Mouse (Mus musculus) lung, postnatal 10 days (tissue): ENCODE measurements around the gene Ajap1.

Source experiments
- DNase-seq: peaks from one replicate; pipeline ENCODE4 v3.0.0; 2021

The Ajap1 gene

DNA sequence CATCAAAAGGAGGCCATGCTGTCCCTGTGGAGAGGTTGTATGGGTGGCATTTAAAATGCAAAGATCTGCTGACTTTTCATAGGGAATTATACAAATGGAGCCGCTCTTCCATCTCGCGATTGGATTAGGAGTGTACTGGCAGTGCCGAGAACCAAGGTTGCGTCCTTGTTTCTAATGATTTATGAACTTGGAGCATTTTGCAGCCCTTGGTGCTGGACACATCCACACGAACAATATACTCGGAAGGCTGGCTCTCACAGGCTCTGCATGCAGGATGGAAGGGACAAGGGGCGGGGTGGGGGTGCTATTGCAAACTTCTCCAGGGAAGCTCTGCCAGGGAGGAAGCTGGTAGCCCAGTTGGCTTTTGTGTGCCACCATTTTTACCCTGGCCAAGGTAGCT is 31.1 kb downstream of the Ajap1 start:
- no peak for DNase-seq

DNA sequence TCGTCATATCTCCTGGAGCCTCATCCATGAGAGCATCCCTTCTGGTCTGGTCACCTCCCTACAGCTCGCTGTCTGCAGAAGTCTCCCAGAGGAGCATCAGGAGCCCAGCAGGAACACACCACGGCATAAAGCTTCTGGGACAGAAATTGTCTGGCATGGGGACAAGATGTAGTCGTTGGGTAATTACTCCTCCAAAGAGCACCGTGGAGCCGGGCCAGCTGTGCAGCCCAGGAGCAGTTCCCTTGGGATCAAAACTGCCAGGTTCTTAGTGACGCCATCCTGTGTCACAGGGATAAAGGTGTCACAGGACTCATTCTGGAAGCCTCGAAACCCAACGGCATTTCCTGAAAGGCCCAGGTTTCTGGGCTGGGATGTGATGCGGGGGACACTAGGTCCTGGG is 40.1 kb downstream of the Ajap1 start:
- no peak for DNase-seq

DNA sequence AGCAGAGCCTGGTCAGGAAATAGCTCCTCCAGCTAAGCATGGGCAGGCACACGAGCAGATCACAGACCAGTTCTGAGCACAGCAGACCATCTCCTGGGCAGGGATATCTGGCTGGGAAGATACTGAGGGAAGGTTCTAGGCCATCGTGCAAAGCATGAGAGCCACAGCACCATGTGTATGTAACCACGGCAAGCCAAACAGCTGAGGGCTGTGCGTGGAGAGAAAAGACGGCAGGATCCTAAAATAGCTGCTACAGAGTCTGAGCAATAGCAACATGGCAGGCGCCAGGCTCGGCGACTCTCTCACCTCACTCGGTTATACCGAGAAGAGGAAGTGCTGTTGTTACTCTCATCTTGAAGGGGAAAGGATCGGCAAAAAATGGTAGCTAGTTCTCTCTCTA is 42.7 kb downstream of the Ajap1 start:
- DNase-seq = no peak

DNA sequence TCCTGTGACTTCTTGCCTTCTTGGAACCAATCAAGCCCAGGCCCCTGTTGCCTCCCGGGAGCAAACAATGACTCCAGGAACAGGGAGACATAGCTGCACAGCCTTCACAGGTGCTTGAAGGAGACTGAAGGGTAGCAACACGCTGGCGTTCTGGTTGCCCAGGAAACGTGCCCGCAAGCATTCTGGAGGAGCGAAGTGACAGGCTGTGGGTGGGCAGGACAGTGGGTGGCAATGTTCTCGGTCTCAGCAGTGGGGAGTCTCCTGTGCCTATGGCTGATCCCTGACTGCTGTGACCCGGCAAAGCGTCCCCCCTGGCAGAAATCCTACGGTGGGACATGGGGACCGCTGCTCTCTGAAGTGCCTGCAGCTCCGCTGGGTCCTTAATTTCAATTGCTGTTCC is 43.6 kb downstream of the Ajap1 start:
- no peak for DNase-seq

DNA sequence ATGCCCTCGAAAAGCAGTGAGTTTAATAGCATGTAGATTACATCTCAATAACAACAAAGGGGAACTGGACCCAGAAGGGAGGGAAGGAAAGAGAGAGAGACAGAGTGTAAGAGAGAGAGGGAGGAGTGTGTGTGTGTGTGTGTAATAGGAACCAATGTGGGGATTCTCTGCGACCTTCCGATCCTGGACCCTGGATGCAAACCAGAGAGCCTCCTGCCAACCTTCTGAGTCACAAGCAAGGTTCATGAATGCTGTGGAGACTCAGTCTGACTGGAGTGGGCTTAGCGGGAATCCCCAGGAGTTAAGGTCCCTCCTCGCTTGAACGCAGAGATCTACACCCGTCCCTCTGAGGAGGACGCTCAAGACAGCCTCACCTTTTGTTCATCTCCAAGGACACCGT is 45.4 kb downstream of the Ajap1 start:
- no peak for DNase-seq

DNA sequence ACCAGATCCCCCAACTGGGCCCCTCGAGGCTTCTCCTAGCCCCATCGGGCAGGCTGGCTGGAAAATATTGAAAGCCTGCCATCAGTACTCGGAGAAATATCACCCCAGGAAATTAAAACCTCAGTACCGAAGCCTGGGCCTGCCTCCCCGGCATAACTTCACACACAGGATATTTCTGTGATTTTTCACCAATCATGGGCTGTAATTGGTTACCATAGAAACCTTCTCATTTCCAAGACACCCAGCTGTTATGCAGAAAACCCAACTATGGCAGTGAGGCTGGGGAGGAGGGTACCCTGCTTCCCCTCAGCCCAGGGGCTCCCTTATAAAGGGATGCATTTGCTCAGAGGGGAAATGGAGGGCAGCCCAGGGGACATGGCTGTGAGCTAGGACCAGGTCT is 46.7 kb downstream of the Ajap1 start:
- DNase-seq = no peak

DNA sequence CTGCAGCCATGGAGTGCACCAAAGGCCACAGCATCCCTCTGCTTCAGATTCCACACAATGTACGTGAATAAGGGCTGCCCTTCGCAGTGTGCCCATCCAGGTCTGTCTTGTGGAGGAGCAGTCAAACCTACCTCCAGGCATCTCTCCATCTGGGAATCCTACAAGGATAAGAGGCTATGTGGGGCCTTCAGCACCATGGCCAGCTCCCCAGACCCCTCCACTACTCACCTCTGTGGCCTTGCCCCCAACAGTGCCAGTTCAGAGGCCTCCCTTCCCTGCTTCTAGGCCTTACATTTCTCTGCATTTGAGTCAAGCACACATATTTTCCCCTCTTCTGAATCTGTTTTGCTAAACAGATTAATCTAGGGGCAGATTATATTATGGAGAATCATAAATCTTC is 52.6 kb downstream of the Ajap1 start:
- DNase-seq = no peak

DNA sequence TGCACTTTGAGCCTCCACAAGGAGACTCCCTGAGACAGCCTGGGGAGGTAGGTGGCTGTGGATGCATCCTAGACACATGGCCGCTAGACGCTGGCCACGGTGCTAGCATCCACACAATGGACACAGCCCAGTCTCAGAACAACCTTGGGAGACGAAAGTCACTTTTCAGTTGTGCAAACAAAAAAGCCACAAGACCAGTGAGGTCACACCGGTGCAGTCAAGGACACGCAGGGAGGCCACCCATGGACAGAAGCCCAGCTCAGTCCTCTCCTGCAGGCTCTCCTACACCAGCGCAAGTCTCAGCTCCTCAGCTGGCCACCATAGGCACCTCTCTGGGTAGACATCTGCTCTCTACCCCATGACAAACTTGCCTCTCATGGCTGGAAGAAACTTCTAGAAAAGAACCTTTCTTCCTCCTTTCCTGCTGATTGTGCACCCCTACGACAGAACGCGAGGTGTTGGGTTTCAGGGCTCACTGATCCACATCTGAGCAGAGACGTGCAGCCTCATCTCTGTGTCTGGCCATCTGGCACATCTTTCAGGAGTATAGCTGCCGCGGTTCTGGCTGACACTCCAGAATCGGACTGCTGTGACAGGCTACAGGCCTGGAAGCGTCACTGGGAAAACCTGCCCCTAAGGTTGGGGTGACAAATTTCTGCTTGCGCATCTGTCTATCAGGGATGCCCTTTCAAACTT is 56.5 kb downstream of the Ajap1 start:
- DNase-seq = no peak

DNA sequence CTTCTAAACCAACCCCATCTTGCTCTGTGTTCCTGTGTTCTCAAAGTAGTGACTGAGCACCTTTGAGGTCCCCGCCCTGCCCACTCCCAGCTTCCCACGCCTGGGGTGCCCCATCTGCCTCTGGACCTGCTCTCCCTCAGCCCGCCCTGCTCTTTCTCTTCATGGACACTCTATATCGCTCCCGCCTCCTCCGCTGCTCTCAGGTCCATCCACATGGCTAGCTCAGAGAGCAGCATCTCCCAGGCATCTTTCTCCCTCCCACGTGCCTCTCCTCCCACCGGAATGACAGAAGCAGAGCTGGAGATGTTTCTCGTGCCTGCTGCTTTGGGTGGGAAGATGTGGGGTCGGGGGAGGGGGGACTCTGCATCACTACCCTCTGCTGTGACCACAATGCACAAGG is 58.3 kb downstream of the Ajap1 start:
- DNase-seq = no peak

DNA sequence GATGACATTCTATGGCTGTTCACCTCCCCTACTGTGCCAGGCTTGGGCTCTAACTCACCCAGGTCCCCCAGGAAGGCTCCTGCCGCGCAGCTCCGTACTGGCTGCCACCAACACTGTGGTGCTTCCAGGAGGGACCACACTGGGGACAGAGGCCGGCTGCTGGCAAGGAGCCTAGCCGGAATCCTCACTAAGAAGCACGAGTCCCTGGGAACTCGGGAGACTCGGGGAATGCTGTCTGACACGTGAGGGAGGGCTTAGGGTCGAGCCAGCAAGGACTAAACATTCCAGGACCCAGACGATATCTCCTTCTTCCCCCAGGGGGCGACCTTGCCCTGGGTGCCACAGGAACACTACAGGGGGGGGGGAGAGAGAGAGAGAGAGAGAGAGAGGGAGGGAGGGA is 64.7 kb downstream of the Ajap1 start:
- DNase-seq = peak; percentile 44

DNA sequence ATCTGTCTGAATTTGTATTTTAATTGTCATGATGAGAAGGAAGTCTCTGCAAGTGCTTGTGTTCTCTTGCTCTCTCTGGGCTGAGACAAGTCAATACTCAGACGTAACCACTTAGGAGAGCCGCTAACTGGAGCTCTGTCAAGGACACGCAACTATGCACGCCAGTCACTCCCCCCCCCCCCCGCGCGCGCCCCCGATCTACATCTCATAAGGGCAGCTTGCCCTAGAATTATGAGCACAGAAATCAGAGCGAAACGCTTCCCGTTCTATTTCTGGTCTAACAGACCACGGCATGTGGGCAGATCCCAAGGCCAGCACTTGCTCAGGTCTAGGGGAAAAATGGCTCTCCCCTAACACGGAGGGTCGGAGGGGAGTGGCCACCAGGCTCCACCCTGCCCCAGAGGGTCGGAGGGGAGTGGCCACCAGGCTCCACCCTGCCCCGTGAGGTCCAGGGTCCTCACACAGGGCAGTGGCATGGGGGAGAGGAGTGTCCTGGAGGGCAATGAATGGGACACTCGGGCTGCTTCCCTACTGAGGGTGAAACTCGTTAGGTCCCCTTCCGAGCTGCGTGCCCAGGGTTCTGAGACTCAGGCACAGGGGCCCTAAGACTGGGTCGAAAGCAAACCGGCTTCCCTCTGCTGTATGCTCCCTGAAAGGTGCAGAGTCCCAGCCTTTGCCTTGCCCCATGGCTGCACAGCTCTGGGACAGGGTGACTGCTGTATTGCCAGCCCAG is 65.3 kb downstream of the Ajap1 start:
- no peak for DNase-seq

DNA sequence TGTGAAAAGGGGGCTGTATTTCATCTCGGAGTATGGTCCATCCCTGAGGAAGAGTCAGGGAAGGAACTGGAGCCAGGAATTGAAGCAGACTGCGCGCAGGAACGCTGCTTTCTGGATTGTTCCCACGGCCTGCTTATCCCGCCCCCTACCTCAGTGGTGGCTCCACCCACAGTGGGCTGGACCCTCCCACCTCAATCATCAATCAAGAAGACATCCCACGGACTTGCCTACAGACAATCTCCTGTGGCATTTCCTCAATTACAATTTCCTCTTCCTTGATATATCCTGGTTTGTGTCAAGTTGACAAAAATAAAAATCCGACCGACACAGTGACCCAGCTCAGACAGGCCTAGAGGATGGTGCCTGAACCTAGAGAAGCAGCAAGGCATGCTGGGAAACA is 66.5 kb downstream of the Ajap1 start:
- DNase-seq = no peak

DNA sequence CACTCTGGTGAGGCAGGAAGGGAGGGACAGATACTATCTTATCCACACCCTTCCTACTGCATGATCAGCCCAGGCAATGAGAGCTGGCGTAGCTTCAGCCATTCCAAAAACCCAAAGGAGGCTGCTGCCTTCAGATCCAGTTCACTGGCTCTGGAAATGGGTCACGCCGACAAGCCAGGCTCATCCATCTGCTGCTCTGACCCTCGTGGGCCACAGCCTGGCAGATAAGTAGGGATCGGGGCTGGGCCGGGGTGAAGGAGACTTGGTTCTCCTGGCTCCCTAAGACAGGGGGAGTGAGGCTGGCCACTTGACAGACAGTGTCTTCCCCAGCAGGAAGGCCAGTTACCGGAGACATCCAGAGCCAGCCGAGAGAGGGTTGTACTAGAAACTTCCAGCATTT is 84.2 kb downstream of the Ajap1 start:
- DNase-seq = no peak

DNA sequence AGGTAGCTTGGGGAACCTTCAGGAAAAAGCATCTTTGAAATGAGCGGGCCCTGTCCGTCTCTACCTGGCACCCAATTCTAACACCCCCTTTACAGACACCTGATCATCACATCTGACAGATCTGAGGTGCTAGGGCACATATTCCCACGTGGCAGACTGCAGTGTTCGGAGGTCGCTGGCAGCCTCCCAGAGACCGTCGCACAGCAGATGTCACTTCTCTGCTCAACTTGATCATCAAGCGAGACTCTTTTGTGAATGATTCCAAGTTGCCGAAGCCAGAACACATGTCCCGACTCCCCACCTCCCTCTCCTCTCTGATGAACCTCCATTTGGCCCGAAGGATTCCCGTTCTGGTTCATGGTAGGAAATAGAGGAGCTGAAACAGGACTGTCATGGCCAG is 95.1 kb downstream of the Ajap1 start:
- DNase-seq = no peak

DNA sequence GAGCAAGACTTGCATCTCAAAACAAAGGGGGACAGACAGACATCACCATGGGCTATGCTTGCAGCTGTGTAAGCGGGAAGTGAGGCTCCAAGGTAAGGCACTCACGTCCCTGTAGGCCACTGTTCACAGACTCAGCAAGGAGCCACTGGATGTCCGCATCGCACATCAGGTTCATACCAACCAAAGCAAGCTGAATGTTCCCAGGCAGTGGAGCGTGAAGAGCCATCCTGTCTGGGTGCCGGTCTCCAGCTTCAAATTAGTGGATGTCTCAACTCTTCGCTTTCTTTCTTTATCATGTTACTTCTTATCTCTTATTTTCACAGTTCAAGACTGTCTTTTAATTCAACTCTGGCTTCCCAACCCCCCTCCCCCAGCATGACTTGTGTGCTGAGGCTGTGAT is 101.2 kb downstream of the Ajap1 start:
- DNase-seq = no peak

DNA sequence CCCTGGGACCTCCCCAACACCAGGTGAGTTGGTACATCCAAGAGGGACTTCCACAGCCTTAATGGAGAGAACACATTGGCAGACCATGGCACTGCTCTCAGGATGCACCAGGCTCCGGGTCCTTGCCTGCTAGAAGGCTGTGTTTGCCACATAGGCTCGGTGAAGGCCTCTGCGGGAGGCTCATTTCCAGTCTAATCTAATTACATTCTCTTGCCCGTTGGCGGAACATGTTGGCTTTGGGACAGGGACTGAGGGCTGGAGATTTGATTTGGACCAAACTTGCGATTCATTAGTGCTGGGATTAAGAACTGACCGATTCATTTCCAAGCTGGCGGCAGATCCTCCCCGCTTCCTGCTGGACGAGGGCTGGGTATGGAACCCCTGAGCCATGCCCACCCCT is 101.7 kb downstream of the Ajap1 start:
- DNase-seq = no peak

DNA sequence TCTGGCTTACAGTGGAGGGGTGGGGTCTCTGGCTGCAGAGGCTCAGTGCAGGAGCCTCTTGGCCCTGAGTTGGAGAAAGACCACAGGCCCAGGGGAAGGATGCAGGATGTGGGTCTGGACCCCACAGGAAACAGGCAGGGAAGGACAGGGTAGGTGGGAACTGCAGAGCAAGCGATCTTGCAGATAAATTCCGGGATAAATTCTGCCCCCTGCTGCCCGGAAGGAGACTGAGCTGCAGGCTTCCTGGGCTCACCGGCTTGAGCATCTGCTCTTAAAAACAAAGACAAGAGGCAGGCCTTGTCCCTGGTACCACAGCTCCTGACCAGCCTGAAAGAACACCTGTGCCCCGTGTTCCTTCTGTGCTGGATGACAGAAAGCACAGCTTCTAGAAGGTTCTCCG is 104.6 kb downstream of the Ajap1 start:
- peak; percentile 28 for DNase-seq

DNA sequence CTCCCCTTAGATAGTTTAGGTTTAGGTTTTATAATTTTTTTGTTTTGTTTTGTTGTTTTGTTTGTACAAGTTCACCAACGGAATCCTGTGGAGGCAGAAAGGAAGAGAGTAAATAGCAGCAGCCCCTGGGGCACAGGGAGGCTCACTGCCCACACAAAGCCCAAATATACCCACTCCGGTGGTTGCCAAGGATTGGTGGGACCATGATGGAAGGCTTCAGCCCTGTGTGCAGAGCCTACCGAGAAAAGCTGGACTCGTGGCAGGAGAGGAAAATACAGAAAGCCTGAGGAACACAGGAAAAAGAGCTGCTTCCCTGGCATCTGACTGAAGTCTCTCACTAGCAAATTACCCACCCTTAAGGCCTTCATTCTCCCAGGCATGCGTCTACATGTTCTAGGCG is 108.4 kb downstream of the Ajap1 start:
- DNase-seq = no peak

DNA sequence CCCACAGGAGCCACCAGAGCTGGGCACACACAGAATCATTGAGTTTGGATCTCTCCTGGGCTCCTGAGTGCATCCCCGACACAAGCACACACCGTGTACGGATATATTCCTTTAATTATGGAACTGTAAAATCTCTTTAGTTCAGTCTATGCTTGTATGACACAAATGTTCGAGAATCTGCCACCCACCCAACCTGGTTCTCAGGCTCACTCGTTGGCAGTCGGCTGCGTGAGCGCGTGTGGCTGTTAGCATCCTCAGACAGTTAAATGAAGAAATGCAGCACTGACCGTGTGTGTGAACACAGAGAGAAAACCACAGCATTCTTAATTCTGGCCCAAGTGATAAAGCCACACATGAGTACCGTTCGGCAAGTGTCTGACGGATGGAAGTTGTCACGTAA is 109.5 kb downstream of the Ajap1 start:
- DNase-seq = no peak

DNA sequence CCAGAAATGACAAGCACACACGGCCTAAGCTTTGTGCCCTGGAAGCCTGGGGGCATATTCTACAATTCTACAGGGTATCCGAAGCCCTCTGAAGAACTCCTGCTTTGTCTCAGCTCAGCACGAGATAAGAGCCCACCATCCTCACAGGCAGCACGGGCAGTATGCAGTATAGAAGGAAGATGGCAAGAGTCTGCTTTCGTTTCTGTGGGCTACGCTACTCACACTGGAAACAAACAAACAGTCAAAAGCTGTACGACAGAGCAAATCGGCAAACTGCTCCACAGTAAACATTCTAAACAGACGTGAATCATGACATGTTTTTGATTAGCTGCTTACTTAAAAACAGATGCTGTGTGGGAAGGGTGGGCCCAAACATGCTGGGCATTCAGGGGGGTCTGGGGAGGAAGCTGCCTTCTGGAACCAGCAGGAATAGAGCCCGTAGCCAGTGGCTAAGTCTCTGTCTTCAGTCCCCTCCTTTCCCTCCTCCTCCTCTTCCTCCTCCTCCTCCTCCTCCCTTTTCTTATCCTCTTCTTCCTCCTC is 113.9 kb downstream of the Ajap1 start:
- DNase-seq = no peak

DNA sequence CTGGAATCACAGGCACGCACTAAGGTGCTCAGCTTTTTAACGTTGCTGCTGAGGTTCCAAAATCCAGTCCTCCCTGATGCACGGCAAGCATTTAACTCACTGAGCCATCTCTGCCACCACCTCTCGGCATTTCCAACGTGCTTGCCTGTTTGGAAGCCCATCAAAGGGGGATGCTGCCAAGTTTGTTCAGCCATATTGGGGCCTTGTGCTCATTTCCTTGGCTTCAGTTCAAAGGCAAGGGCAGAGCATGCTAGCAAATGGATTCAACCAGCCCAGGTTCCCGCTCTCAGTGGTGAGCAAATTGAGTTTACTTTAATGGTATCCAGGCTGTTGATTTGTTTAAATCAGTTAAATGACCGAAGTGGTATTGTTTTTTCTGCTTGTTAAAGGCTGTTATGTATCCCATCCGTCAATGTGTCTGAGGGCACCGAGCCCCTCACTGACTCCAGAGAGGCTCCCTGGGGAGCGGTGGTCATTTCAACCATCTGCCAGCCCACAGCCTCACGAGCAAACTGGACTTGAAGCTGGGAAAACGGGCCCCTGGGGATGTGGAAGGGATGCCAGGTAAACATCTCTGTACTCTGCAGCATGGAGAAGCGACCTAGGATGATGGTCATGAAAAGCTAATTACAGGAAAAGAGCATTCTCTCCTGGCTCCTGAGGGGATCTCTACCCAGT is 121.6 kb downstream of the Ajap1 start:
- DNase-seq = no peak

DNA sequence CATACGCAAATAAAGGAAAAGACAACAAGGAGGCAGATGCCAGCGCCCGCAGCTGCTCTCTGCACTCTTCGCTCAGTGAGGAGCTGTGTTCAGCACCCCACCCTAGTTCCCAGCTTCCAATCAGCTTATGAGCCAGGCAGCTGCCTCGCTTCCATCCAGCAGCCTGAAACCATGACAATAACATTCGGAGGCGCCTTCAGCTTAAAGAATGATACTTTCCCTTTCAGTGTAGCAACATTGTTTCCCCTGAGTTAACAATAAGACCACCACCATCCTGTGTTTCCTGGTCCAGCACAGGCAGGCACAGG is 124.4 kb downstream of the Ajap1 start:
- DNase-seq = no peak

DNA sequence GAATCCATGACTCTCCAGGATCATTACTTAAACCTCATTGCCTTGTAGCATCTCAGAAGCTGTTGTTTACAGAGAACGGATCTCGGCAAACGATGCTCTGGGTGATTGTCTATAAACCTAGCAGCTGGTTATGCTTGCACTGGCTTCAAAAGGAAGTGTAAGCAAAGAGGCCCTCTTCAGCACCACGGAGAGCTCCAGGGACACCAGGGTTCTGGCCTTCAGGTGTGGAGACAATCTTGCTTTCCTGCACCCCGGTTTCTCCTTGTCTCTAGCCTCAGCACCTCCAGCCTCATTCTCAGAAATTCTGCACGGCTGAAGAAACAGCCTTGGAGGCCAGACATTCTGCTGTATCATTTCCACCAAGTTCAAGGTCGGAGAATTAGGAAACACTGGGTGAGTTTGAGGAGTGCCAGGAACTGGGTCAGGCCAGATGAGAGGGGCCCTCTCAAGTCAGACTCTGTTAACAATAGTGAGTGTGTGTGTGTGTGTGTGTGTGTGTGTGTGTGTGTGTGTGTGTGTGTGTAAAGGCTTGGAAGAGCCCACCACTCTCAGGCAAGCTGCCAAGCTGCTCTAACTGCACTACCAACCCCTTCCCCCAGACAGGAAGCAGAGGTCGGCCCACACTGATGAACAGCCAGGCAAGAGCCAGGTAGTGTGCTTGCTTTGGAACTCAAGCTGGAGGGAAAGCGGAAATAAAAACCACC is 124.9 kb downstream of the Ajap1 start:
- peak; percentile 26 for DNase-seq

DNA sequence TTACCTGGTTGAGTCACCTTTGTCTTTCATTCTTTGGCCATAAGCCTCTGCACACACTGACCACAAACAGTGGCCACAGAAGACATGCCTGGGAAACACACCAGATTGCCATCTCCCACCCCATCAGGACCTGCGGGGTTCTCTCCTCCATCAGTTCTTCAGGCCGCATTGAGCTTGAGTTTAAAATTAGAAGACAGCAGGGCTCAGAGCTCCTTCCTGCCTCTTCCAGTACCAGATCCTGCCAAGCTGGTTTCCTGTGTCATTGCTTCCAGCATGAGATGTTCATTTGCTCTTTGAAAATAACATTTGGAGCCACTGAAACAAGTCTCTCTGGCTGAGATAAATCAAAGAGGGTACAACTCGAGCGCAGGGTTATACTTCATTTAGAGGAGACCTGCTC is 126.4 kb downstream of the Ajap1 start:
- DNase-seq = no peak
